Mouse (Mus musculus) gastrocnemius, postnatal 10 days (tissue): ENCODE results near the gene Fbxl7. TPM values are rescaled to one million over a fixed set of nuclear protein-coding genes. Genes with fewer than 3 reads are reported as not detected.
"Not testable (repeated sequence)": the region's sequence is repeated elsewhere in the genome, so short reads cannot be mapped to it uniquely, and the experiment has no call there.

Experiments
- DNase-seq: peaks from one replicate; pipeline ENCODE4 v3.0.0; 2021; ENCODE audit warnings: mixed read lengths
- total RNA-seq, 2 experiments: library from RNA; stranded (reverse); gene quantifications; 2 replicates each; pipeline ENCODE4 v1.2.3; 2021

Fbxl7 gene
- total RNA-seq, 2 experiments from 2014 or later = 5.4 to 8.1 TPM

DNA sequence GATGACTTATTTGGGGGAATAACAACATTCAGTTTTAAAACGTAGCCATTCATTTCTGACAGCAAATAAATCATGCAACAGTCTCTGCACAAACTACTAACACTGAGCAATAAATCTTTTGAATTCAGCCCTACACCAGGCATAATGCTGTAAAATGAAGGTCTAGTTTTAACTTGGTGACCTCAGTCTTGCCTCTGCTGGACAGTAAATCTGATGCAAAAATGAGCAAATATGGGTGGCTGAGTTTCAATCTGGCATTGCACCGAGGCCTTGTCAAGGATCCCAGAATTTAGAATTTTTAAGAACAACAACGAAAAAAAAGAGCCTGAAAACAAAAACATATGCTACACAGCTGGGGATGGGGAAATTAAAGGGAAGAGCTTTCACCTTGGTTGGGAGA, 85.8 kb downstream of the Fbxl7 start:
- DNase-seq = peak; percentile 19

DNA sequence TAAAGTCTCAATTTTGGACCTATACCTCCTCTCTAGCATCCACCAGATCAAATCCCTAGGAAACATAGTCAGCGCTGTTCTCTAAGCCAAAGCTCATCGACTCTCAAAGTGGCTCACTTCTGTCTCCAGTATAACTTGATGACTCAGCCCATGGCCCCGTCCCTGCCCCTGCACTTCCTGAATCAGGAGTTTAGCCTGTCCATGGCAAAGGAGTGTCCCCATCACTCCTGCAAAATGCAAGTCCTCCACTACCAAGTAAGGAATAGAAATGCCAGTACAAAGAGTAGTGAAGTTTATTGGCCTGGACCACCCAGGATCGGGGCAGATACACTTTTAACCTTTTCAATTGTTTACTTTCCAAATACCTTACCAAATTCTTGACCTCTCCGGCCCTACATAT, 91.3 kb downstream of the Fbxl7 start:
- no peak for DNase-seq

- DNase-seq = no peak
These were observed 95.8 kb downstream of the Fbxl7 start for GRCm38 (mm10) chr15:26799457-26800021.

DNA sequence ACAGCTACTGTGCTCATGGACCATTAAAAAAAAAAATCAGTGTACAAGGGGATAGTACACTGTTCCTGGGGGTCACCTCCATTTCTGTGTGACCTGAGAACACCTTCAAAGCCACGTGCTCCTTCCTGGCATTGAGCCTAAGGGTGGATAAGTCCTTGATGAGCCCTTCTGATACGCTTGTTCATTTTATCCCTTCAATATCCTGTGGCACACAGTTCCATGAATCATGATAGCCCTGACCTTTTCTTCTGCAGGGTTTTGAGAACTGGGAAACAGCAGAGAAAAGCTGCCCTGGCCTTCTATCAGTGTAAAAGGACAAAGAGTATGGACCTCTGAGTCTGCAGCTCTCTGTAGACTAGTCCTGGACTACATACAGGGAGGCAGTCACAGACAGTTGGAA, 99.4 kb downstream of the Fbxl7 start:
- no peak for DNase-seq

- no peak for DNase-seq
These were observed 99.9 kb downstream of the Fbxl7 start for GRCm38 (mm10) chr15:26795518-26795917.

DNA sequence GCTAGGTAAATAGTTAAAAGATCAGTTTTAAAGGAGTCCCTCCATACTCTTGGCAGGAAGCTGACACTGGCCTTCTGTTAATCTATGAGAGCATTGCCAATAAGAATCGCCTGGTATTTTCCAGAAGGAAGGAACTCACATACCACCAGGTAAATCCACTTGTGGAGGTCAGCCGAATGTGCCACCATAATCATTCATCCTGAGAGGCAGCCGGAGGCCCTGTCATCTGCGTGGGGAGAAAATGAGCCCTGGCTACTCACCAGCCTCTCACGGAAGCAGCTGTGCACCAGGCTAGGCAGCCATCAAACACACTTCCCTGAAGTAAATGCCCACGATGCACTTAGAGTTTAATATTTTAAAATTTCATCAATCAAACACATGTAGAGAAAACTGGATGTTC, 108.2 kb downstream of the Fbxl7 start:
- DNase-seq = no peak

DNA sequence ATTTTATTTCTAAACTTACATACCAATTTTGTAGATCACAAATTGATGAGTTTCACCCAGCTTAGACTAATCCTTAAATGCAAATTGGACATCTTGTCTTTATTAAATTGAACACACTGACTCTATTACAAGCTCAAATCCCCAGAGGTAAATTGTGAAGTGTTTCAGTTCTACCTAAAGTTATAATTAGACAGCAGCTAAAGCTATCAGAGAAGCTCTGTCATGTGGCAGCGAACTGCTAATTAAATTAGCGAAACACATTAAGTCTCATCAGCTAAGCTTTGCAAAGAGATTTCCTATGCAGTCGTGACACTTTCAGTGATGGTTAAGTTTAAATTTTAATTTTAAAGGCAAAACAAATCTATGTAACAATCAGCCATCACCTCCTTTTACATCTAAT, 114.8 kb downstream of the Fbxl7 start:
- no peak for DNase-seq

GRCm38 (mm10) chr15:26779129-26779528, 116.3 kb downstream of the Fbxl7 start:
- DNase-seq = no peak

DNA sequence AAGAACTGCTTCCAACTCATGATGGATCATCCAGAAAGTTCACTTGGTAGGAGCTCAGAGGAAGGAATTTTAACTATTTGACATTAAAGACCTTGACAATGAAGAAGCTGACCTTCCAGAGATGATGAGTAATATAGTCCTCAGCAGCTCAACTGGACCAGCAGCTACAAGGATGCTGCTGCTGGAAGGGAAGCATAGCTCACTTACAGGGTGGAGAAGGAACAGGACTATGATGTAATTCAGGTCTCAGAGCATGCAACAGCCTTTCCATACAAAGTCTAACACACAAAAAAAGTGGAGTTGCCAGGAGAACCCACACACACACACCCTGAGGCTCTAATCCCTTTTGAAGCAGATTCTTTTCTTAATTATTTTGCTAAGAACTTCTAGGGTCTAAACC, 119.7 kb downstream of the Fbxl7 start:
- no peak for DNase-seq

- DNase-seq = no peak
These were observed 120.5 kb downstream of the Fbxl7 start for GRCm38 (mm10) chr15:26774895-26775294.

- DNase-seq = peak; percentile 18
These were observed 133.7 kb downstream of the Fbxl7 start for GRCm38 (mm10) chr15:26761651-26762050.

- DNase-seq = no peak
These were observed 146.9 kb downstream of the Fbxl7 start for GRCm38 (mm10) chr15:26748484-26748883.

DNA sequence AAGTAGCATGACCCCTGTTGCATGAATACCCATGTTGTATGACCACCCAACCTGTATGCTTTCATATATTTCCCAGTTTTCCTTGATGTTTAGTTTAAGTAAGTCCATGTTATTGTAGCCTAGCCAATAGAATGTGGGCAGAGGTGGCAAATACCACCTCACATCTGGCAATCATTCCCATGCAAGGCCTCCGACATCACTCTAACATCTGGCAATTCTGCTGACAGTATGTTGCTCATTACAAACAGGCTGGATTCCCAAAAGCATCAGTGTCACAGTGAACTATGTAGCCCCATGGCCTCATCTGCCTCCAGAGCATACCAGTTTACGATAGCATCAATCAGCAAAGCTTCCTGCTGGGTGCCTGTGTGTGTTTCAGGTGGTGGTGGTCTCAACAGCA, 163.0 kb downstream of the Fbxl7 start:
- DNase-seq = no peak

DNA sequence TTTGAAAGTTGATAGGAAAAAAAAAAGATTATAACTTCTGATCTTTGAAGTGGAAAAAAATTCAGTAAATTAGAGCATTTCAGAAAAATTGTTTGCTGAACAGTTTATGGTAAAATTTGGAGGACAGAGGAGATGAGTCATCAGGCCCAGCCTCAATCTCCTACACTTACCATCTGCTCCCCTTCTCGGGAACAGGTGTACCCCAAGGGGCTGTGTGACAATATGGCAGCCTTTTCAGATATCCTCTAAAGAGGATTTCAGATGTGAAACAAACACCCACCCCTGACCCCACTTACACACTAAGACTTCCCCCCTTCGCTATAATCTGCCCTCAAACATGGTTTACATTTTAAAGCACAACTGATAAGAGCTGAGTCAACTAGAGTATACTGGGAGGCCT, 164.6 kb downstream of the Fbxl7 start:
- no peak for DNase-seq

DNA sequence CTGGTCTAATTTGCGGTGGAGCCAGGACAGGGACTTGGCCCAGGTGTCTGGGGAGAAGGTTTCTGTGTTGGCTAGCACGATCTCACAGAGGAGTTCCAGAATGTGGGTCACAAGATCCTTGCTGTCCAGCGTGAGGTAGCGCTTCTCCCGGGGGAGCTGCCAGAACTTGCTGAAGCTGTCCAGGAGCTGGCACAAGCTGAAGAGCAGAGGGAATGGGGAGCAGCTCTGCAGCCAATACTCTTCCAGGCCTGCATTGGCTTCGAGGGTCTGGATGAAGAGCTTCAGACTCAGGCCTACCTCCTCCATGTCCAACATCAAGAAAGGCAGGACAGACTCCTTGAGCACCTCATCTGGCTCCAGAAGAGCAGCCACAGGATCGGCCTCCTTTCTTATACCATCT, 166.0 kb downstream of the Fbxl7 start:
- not testable (repeated sequence) for DNase-seq

GRCm38 (mm10) chr15:26718390-26719036, 176.9 kb downstream of the Fbxl7 start:
- DNase-seq = no peak

- DNase-seq = no peak
These were observed 177.4 kb downstream of the Fbxl7 start for GRCm38 (mm10) chr15:26717952-26718351.

- DNase-seq = no peak
These were observed 179.2 kb downstream of the Fbxl7 start for GRCm38 (mm10) chr15:26716181-26716580.

DNA sequence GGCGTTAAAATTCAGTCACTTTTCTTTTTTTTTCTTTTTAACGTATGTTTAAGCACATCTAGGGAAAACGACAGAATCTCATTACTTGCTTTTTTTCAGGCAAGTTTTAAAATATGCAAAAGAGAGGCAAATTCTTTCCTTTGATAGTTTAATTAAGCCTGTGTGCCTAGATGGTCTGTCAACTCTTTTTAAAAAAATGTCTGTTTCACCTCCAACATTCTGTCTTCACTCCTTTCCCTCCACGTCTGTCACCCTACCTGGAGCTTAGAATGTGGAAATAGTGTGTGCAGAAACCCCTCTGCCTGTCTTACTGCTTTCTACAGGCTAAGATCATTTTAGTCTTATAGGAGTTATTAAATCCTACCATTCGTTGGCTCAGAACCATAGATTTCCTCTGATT, 179.7 kb downstream of the Fbxl7 start:
- DNase-seq = no peak

- no peak for DNase-seq
These were observed 183.1 kb downstream of the Fbxl7 start for GRCm38 (mm10) chr15:26712271-26712670.

- DNase-seq = no peak
These were observed 190.4 kb downstream of the Fbxl7 start for GRCm38 (mm10) chr15:26704966-26705365.

GRCm38 (mm10) chr15:26703156-26703840, 192.1 kb downstream of the Fbxl7 start:
- DNase-seq = peak; percentile 9

DNA sequence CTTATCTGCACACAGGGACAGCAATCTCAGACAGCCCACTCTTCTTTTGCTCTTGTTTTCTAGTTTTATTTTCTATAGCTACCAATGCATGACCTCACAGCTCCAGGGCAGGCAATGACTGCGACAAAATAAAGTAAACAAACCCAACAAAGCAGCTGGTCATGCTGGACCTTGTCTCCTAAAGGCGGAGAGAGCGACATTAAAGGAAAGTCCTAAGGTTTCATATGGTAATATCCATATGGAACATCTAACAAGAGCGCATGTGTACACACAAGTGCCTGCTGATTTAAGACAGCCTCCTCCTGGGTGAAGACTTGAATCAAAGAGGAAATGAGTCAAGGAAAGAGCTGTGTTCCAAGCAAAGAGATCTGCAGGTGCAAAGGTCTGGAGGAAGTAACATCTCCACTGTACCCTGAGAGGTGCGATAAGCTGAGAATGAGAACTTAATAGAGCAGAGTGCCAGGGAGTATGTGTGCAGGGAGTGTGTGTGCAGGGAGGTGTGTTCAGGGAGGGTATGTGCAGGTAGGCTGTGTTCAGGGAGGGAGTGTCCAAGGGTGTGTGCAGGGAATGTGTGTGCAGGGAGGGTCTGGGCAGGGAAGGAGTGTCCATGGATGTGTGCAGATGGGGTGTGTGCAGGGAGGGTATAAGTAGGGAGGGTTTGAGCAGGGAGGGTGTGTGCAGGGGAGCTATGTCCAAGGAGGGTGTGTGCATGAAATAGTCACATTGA, 193.3 kb downstream of the Fbxl7 start:
- no peak for DNase-seq
